Mouse (Mus musculus): Measurements from ENCODE around the gene Pparg.

Pparg gene

DNA sequence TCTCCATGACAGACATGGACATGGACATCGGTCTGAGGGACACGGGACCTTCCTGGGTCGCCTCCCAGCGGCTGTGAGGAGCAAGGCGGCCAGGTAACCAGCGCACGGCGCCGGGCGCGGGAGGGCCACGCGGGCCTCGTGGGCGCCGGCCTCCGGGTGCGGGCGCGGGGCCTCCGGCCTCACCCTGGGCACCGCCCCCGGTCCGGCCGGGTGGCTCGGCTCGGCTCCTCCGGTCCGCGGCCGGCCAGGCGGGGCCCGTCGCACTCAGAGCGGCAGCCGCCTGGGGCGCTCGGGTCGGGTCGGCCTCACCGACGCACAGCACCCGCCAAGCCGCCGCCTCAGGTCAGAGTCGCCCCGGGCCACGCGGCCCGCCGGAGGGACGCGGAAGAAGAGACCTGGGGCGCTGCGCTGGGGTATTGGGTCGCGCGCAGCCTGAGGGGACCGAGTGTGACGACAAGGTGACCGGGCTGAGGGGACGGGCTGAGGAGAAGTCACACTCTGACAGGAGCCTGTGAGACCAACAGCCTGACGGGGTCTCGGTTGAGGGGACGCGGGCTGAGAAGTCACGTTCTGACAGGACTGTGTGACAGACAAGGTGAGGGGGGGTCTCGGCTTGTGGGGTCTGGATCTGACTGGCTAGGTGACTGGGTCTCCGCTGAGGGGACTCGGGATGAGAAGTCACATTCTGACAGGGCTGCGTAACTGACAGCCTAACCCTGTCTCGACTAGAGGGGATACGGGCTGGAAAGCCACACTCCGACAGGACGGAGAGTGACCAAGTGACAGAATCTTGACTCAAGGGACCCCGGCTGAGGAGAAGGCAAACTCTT, at the start of gene Pparg:
Pparg (plus strand) TSS at position 176 of the 830 bp plus-strand sequence.
- peak in 1 of 2 experiments; percentile 22 for DNase-seq (ENCODE audit: low spot score in 2 of 2)

DNA sequence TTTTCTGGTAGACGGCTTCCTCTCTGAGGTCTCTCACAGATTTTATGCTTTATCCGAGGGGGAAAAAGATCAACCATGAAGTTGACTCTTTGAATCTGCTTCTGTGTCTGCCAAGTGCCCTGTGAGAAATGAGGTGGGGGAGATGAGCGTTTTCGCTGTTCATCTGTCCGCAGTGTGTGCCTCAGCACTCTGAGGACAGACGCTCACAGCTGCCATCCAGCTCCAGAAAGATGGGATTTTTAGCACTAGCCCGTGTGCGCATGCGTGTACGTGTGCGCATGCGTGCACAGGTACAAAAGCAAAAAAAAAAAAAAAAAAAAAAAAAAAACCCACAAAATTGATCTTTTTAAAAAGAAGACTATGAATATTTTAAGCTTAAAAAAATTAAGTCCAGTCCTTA, 48.0 kb upstream of the Pparg start:
- DNase-seq (ENCODE audit: low spot score in 2 of 2), result no peak

DNA sequence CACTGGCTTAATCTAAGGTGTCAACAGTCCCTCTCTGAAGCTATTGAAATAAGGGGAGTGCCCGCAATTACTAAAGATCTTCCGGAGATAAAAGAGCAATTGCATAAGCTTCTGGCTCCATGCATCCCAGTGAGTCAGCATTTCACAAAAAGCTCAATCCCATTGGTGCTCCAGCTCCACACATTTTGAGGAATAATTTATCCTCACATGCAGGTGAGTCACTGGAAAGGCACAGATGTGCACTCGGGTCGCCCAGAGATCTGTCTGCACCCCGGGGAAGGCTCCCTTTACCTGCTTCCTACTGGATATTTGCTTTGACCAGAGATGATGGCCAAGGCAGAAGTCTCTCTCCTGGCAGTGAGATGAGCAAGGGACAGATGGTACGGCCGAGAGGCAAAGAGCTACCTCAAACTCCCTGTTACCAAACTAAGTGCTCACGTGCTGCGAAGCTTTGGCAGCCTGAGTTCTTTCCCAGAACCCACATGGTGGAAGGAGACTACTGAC, 47.5 kb upstream of the Pparg start:
- peak; percentile 58 to 61 for DNase-seq (ENCODE audit: low spot score in 2 of 2)

DNA sequence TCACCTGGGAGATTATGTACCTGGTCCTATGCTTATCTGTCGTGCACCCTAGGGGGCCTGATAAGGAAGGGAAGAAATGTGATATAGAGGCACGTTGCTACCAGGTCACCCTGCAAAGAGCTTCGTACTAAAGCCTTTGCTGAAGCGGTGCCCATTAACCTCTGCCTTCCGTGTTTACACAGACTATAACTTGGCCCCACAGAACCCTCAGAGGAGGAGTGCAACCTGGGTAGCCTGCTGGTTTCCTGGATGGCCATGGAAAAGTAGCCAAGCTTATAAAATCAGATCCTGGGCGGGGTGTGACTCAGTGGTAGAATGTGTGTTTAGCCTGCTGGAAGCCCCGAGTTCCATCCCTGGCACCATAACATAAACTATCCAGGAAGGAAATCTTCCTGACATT, 46.8 kb upstream of the Pparg start:
- DNase-seq (ENCODE audit: low spot score in 2 of 2), result no peak

DNA sequence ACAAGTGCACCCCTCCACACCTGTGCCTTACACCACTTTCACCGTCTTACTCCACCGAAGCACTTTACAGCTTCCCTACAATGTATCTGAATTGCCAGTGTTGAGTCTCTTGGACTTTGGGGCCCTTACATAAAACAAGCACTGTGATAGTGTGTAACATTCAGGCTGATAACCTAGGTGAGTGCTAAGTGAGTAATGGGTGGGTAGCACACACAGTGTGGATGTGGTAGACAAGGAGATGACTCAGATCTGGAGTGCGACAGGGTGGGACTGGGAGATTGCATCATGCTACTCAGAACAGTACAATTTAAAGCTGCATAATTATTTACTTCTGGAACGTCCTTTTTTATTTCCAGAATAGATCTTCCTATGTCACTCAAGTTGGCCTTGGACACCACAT, 45.0 kb upstream of the Pparg start:
- DNase-seq (ENCODE audit: low spot score in 2 of 2), result no peak

DNA sequence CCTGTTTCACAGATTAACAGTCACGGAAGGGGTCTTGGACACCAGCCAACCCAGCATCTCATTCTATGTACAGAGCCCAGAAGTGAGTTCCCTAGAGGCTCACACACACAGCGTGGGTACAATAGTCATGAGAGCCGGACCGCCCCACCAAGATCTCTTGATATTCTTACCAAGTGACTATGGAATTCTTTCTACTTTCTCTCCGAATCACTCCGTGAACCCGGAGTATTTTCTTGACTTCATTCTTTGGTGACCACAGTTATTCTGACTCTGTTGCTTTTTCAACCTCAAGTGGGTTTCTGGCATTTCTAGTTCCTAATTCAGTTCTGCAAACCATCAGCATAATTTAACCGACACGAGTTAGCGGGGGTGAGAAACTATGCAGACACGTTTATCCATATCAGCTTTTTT, 43.9 kb upstream of the Pparg start:
- DNase-seq (ENCODE audit: low spot score in 2 of 2), result no peak

DNA sequence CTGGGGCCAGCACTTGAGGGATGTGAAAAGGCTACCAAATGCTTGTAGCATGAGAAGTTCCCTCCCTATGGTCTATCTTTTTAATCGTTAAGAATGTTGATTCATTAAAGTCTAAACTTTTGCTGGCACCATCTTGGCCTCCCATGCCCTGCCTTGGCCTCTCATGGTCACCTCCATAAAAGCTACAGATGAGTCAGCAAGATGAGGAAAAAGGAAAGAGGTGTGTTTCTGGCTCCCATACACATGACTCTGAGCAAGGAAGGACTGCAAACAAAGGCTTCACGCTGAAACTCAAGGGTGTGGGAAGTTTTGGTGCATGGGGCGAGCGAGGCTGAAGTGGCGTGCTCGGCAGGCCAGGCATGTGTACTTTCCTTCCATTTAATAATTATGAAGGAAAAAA, 41.9 kb upstream of the Pparg start:
- DNase-seq (ENCODE audit: low spot score in 2 of 2), result no peak

DNA sequence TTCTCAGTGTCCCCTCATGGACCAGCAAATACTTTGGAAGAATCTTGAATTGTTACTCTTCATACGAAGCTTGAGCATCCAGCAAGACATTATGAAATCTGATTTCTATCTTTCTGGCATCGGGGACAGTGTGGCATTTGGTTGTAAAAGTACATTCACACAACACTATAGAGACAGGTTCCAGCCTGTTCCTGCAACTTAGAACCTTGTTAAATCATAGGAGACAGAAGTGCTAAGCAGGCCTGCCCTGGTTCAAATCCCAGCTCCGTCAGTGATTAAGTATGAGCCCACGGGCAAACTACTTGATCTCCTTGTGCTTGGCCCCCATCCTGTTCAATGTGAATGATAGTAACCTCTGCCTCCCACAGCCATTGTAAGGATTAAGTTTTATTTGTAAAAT, 41.1 kb upstream of the Pparg start:
- DNase-seq (ENCODE audit: low spot score in 2 of 2), result no peak

DNA sequence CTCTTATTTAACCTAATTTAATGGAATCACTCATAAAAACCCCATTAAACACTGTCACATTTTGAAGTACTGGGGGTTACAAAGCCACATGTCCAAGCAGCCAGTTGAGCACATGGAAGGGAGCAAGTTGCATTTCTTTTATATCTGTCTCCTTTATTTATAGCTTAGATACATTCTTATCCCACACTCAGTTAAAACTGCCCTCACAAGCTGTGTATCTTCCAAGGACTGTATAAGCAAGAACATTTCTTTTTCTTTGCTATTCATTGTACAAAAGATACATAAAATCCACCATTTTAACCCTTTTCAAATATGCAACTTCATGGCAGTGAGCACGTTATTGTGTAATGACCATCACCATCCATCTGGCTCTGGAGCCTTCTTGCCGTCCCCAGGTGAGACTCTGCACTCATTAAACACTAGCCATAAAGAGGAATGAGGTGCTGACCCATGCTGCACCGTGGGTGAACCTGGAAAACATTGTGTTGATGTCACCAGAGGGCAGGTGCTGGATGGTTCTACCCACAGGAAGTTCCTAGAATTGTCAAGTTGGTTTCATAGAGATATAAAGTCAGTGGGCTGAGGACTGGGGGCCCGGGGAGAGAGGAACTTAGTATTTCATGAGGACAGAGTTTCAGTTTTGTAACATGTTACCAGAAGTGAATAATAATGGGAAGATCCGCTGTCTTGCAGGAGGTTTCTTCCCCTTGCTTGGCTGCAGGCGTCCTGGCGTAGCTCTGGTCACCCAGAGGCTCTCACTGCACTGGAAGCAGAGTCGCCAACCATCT, 39.6 kb upstream of the Pparg start:
- DNase-seq (ENCODE audit: low spot score in 2 of 2), result no peak

DNA sequence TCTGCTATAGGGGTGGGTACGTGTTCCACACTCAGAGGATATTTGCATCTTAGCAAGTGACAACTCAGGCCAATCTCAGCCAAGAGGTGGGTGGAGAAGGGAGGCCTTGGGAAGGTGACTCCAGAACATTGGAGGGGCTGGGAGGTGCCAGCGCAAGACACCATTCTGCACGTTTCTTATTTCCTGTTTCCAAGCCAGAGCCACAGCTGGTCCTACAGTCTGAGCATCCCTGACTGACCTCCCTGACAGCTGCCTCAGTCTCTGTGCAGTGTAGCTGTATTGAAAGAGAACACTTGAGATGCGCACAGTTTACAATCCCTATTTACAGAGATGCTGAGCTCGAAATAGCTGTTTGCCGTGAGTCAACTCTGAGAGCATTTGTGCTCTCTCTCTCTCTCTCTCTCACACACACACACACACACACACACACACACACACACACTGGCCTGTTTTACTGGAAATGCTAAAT, 38.8 kb upstream of the Pparg start:
- DNase-seq (ENCODE audit: low spot score in 2 of 2), result peak; percentile 46 to 57

DNA sequence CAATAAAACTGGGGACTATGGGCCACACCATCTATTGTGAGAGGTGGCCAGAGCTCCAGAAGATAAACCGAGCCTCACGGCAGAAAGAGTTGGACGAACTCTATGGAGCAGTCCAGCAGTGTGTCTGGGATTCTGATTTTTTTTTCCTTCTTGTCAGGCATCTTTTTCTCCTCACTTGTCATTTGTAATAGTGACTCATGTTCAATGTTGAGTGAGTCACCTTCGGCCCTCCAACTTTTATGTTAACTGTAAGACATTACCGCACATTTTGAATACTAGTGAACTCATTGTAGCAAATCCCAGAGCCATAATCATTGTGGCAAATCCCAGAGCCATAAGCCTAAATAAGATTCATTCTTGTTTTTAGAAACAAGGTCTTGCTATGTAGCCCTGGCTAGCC, 37.8 kb upstream of the Pparg start:
- DNase-seq (ENCODE audit: low spot score in 2 of 2), result no peak

DNA sequence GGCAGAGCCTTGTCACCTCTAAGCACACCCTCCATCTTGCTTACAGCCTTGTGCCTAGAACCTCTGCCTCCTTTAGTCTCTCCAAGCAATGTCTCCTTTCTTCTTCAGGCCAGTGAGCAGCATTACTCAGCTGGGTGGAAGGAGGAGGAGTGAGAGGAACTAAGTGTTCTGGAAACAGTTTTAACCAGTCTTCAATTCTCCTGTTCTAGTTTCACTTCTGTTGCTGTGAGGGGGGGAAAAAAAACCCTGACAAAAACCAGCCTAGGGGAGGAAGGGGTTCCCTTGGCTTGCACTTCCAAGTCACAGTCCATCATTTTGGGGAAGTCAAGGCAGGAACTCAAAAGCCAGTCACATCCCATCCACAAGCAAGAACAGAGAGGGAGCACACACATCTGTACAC, 29.8 kb upstream of the Pparg start:
- no peak for DNase-seq (ENCODE audit: low spot score in 2 of 2)

DNA sequence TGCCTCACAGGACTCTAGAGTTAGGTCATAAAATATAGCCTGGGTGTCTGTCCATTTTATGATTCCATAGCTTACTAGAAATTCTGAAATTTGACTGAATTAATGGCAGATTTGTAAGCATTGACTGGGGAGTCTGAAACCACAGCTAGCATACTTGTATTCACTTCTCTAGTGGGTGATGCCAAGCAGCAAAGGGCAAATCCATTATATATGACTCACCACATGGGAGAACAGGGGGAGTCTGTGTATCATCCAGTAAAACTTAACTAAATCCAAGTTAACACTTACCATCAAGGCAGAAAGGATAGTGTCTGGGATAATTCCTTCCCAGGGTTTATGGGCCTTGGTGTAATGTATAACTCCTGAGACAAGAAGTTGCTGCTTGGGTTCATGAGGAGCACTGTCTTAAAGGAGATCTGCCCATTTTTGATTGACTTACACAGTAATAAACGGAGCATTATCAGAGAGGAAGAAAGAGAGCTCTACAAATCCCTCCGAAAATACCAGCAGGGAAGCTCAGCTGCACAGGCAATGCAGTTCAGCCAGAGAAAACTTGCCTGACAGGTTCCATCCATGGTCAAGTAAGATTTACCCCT, 27.6 kb upstream of the Pparg start:
- DNase-seq (ENCODE audit: low spot score in 2 of 2), result no peak

DNA sequence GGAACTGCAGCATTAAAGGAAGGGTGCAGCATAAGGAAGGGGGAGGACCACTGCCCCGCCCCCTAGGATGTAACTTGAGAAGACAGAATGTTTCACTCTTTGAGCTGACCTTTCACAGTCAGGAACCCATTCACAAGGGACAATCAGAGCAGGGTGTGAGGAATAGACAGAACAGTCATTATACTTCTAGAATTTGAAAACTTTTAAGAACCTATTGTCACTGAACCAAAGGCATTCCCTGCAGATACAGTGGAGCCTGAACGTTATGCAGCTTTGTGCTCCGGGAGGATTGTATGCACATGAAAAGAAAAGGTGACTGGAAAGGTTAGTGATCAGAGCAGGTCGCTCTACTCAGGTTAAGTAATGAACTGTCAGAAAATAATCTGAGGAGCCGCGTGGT, 25.2 kb upstream of the Pparg start:
- no peak for DNase-seq (ENCODE audit: low spot score in 2 of 2)

DNA sequence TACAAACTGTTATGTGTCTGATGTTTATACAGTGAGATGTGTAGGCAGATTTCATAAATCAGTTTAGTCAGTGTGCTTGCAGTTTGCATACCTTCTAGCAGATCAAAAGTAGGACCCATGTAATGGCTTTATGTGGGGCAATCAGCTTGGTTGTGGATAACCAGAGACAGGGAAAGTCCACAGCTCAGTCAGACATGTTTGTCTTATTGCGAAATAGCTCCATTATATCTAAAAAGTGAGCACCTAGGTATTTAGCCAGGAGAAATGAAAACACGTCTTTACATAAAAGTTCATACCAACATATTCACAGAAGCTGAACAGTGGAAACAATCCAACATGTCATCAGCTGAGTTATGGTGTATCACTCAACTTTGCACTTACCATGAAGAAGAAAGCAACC, 20.7 kb upstream of the Pparg start:
- DNase-seq (ENCODE audit: low spot score in 2 of 2), result no peak

DNA sequence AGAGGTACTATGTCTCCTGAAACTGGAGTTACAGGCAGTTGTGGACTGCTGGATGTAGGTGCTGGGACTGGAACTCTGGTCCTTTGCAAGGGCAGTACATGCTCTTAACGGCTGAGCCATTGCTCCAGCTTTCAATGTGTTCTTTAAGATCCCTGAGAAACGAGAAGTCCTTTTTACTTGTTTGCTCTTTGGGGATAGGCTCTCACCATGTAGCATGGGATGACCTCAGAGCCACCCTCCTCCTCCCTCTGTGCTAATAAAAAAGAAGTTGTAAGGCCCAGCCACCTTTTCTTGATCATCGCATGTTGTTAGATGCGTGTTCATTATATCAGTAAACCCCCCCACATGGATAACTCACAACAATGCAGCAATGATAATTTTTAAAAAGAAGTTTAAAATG, 17.7 kb upstream of the Pparg start:
- DNase-seq (ENCODE audit: low spot score in 2 of 2), result no peak

DNA sequence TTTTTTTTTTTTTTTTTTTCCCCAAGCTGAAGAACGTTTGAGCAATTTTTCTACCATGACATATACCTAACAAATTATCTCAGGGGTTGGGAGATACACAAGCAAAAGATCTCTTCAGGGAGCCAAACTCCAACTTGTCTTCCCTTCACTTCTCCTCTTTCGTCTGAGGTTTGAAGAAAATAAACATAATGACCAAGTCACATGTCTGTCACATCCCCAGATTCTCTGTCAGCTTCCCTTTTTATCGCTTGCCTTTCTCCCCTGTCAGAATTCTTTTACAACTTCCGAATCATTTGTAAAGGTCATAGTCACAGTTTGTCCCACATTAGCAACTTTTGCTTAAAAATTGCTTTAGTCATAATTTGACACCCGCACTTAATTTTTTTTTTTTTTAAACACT, 17.2 kb upstream of the Pparg start:
- DNase-seq (ENCODE audit: low spot score in 2 of 2), result no peak

DNA sequence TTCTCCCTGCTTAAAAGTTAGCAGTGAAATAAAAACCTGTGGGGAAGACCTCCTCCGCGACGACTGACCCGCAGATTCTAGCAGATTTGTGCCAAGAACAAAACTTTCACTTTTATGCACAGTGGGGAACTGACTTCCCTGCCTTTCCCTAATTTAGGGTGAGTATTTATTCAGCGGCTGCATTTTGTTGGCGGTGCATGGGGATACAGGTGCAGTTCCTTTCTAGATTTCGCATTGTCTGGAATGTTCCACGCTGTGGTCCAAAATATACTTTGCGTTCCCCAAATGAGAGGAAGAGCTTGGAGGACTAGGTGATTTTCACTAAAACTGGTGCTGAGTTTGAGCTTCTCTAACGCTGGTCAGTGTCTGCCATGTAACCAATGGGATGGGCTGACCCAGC, 16.6 kb upstream of the Pparg start:
- no peak for DNase-seq (ENCODE audit: low spot score in 2 of 2)

DNA sequence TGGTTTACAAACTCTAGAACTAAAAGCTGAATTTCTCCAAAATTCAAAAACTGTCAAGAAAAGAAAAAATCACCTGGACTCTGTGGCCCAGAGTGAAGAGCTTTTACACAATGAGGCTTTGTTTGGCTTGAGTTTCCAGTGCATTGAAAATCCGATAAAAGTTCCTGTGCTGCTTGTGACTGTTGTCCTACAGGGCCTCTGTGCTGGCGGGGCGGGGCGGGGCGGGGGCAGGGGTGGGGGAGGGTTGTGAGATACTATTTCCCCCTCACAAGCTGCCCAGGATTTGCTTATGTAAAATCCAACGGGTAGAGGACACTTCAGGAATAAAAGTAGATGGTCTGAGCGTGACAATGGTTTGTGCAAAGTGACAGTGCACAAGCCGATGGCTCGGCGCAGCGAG, 16.2 kb upstream of the Pparg start:
- DNase-seq (ENCODE audit: low spot score in 2 of 2), result no peak

DNA sequence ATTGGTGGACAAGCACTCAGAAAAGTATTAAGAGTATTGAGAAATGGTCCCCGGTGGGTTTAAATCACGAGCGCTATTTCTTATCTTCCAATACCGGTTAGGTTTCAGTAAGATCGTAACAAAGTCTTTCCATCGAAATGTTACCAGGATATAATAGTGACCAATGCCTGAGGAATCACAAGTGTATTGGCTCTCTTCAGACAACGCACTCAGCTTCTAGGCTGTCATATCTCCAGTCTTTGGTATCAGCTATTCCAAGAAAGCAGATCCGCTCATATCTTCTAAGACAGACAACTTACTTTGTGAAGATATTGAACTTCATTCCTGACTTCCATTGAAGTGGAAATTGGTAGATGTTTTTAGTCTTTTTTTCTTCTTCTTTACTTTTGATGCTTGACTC, 15.7 kb upstream of the Pparg start:
- no peak for DNase-seq (ENCODE audit: low spot score in 2 of 2)

DNA sequence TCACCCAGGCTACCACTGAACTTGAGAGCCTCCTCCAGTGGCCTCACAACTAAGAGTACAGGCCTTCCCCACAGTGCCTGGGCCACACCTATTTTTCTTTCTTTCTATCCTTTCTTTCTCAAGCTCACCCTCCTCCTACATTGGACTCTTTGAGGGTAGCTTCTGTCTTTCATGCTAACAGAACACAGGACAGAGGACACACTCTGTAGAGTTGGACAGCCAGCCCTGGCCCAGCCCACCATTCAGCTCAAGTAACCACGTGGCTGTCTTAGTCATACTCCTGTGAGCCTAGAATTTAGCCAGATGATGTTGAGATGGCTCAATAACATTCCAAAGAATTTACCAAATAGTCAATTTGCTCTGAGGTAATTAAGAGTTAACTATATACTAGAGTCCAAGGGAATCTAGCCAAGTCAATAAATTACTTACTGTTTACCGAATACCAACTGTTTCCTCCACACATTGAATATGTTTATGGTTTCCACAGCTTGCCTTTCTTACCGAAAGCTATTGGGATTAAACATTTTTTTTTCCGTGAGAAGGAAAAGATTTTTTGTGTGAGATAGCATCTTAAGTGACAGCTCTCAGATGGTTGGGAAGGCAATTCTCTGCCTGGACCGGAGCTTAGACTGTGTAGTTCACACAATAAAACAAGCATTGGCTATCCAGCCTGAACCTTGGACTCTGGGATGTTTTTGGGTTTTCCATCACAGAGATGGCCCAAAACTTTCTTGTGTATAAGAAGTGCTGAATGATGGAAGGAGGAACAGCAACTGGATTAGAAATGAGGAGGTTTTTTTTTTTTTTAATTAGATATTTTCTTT, 10.9 kb upstream of the Pparg start:
- DNase-seq (ENCODE audit: low spot score in 2 of 2), result no peak
